Mouse (Mus musculus) gastrocnemius, postnatal 36 days (tissue): ENCODE results near the gene Sgcg. TPM values are rescaled to one million over a fixed set of nuclear protein-coding genes. Genes with fewer than 3 reads are reported as not detected.
A peak's percentile ranks its signal among the peaks of the same experiment; 100 is the strongest.

Source experiments
- DNase-seq, 2 experiments: peaks; one replicate each; pipeline ENCODE4 v3.0.0; 2022
- intact Hi-C: fragments of 180-260 bp; cut with DNase I; formaldehyde crosslinking; loops from one replicate; pipeline ENCODE4 v1.15.1; 2025
- long read RNA-seq, 2 experiments: library from polyadenylated mRNA; stranded (forward); transcript quantifications; one replicate each; pipeline ENCODE4 v2.0.0; 2021
- total RNA-seq, 2 experiments: library from RNA; stranded (reverse); gene quantifications; 2 replicates each; pipeline ENCODE4 v1.2.3; 2021

Gene Sgcg
- total RNA-seq, result 100 to 1,000 TPM; 107 to 128 TPM
- long read RNA-seq, experiment 1, transcript Sgcg-201 (8 exons, 3,515 nt), result major isoform, 131 of 188 reads
- long read RNA-seq, experiment 1, partial matches to known transcripts, result 15 of 188 reads
- long read RNA-seq, experiment 1, other reads (novel, unspliced or antisense), result 41 of 188 reads
- long read RNA-seq, experiment 2, transcript Sgcg-201 (8 exons, 3,515 nt), result major isoform, 172 of 233 reads
- long read RNA-seq, experiment 2, partial matches to known transcripts, result 7 of 233 reads
- long read RNA-seq, experiment 2, other reads (novel, unspliced or antisense), result 54 of 233 reads

DNA sequence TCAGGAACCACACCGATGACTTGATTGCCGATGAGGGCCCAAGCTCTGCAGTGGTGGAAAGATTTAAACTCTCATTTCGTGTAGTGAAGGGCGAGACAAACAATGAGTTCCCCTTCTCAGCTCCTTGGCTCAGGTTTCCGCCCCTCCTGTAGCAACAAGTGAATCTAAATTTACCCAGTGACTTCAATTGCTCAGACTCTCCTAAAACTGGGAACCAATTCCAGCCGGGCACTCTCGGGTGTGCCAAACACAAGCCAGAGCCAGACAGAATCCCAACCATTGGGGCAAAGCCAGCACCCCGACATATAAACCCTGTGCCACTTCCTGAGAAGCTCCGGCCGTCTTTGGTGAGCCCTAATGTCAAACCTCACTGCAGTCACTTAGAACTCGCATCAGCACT, at the start of gene Sgcg:
Sgcg (minus strand) TSS at position 139 of the 400 bp plus-strand sequence.
- intact Hi-C loops, result no loop called here

DNA sequence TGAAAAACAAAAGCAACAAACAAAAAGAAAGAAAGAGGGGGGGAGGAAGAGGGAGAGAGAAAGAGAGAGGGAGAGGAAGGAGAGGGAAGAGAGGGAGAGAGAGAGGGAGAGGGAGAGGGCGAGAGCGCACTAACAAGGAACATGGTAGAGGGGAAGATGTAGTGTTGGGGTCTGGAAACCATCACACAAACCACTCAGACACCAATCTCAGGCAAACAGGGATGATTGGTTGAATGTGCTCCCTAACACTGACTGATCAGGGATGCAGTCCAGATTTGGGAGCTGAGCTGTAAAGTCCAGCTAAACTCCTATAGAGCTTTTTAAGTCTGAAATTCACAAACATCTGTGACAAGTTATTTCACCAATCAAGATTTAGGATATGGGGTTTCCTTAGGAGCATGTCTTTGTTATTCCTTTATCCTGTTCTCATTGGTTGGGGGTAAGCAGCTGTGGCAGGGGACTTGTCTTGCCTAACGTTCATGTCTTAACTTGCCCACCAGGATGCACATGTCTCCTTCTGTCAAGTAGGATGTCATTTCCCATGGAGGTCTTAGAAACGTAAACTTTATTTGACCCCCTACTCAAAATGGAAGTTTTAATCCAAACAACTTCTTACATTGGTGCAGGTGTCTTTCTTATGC, 45.8 kb upstream of the Sgcg start:
- intact Hi-C loops, result no loop called here
- no peak for DNase-seq

More for the DNA sequence above, at the start of gene Sgcg:
- DNase-seq, result peak; percentile 66 to 76

- intact Hi-C loops, result no loop called here
- DNase-seq, result no peak
Measured at GRCm38 (mm10) chr14:61302428-61302827, 44.1 kb upstream of the Sgcg start.

DNA sequence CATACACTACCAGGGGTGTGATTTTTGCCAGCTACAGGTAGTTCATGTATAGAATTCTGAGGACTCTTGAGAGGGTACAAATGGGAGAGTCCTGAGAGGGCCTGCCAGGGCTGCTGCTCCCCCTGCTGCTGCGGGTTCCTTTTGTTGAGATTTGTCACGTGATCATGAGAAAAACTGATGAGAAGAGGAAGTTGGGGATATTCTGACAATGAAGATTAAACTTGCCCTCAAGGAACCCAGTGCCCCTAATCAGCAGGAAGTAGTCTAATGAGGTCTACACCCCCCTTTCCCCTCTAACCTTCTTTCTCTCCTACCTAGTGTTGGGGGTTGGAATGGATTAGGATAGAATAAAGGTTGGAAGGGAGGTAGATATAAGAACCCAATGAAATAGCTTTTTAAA, 43.0 kb upstream of the Sgcg start:
- DNase-seq, result no peak
- intact Hi-C loops, result no loop called here

DNA sequence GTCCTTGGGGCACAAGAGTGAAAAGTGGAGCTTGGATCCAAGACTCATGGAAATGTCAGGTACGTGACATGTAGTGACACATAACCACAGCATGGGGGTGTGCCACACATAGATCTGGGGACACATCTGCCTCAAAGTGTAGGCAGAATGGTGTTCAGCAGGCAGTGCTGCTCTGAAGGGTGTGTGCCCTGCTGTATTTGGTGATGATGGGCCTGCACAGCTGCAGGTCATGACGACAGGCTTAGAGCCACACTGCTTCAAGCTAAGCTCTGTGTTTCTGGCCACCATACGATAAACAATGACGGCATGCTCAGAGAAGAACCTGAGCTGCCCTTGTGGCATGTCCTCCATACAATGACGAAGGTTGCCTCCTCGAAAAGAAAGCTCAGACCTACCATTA, 41.5 kb upstream of the Sgcg start:
- intact Hi-C loops, result no loop called here
- DNase-seq, result no peak

DNA sequence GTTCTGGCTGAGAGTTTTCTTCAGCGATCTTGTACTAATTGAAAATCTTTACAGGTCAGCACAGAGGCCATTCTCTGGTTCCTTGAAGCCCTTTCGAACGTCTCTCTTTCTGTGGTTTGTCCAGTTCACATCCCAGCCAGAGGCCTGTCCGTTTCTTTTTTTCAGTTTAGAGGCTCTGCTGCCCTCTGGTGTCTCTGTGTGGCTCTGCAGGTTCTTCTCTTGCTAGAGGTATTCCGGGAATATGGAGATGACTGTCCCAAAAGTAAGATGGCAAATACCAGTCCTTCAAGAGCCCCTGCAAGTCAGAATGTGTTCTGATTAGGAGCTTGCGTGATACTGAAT, 36.4 kb upstream of the Sgcg start:
- intact Hi-C loops, result loop anchor here (1.0 to 5.0 kb wide), 2 partner anchors 52 to 497 kb away; no protein-coding TSS in a partner anchor
- peak in 1 of 2 experiments; percentile 26 for DNase-seq

- DNase-seq, result peak; percentile 43 to 47
- intact Hi-C loops, result loop anchor here (1.0 to 5.0 kb wide), 3 partner anchors 37 to 497 kb away; no protein-coding TSS in a partner anchor
Measured at GRCm38 (mm10) chr14:61293884-61294737, 35.8 kb upstream of the Sgcg start.

GRCm38 (mm10) chr14:61290664-61291063, 32.4 kb upstream of the Sgcg start:
- no peak for DNase-seq
- intact Hi-C loops, result loop anchor here (5.0 kb wide), 1 partner anchor 493 kb away; no protein-coding TSS in a partner anchor

DNA sequence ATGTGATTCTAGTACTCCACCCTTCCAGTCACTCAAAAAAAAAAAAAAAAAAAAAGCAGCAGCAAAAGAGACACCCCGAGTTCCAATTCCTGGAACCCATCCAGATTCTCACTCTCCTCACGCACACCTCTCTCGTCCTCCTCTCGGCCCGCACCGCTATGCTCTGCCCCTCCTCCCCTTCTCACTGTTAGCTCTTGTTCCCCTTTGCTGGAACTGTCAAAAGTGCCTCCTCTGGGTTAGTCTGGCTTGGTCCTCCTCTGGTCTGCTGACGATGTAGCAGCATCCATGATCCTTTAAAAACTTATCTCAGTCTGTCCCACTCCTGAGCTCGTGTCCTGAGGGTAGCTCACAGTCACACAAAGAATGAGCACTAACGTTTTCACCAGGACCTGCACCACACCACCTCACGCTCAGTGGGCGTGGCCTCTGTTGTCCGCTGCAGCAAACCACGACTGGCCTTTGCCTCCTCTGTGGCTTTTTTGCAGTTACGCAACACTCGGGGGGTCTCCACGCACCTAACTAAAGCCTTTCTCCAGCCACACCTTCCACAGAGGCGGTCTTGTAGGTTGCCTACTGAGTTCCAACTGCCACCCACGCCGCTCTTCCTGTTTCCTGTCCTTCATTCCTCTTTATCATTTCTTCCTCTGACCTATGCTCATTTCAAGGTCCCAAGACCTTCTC, 30.5 kb upstream of the Sgcg start:
- intact Hi-C loops, result no loop called here
- DNase-seq, result no peak

DNA sequence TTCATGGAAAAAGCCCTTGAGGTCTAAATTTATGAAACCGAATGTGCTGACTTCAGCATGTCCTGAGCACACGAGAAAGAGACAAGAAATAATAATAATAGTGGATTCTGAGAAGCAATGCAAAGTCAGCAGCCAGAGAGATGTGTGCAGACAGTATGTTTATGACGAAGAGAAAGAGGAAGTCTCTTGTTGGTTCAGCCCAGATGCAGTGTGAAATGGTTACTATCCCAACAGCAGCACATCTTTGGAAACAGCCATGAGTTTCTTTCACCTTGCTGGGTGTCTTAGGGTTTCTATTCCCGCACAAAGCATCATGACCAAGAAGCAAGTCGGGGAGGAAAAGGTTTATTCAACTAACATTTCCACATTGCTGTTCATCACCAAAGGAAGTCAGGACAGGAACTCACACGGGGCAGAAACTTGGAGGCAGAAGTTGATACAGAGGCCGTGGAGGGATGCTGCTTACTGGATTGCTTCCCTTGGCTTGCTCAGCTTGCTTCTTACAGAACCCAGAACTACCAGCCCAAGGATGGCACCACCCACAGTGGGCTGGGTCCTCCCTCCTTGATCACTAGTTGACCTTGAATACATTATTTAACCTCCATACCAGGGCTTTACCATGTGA, 20.5 kb upstream of the Sgcg start:
- DNase-seq, result no peak
- intact Hi-C loops, result no loop called here

- DNase-seq, result peak in 1 of 2 experiments; percentile 21
- intact Hi-C loops, result no loop called here
Measured at GRCm38 (mm10) chr14:61277285-61277684, 19.0 kb upstream of the Sgcg start.

- no peak for DNase-seq
- intact Hi-C loops, result no loop called here
Measured at GRCm38 (mm10) chr14:61274414-61275198, 16.3 kb upstream of the Sgcg start.

GRCm38 (mm10) chr14:61267908-61268475, 9.7 kb upstream of the Sgcg start:
- intact Hi-C loops, result no loop called here

DNA sequence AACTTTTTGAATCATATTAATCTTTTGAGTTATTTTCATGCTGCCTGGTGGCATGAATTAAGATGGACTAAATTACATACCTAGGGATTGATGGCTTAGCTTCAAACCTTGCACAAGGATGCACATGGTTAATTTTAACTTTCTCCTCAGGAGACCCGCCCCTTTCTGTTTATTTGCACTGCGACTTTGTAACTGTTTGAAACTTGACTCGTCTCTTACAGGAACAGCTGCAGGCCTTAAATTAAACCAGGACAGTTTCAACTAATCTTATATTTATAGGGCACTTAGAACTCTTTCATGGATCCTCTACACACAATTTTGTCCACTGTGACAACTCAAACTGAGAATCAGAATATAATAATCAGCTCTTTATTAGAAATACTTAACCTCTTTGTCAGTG, 794 bp upstream of the Sgcg start:
- intact Hi-C loops, result no loop called here

More at GRCm38 (mm10) chr14:61267908-61268475, 9.7 kb upstream of the Sgcg start:
- DNase-seq, result no peak

GRCm38 (mm10) chr14:61252596-61253388, 5.5 kb downstream of the Sgcg start:
- no peak for DNase-seq
- intact Hi-C loops, result no loop called here

More for the DNA sequence above, 794 bp upstream of the Sgcg start:
- no peak for DNase-seq

- DNase-seq, result no peak
- intact Hi-C loops, result no loop called here
Measured at GRCm38 (mm10) chr14:61246444-61246843, 11.8 kb downstream of the Sgcg start.

DNA sequence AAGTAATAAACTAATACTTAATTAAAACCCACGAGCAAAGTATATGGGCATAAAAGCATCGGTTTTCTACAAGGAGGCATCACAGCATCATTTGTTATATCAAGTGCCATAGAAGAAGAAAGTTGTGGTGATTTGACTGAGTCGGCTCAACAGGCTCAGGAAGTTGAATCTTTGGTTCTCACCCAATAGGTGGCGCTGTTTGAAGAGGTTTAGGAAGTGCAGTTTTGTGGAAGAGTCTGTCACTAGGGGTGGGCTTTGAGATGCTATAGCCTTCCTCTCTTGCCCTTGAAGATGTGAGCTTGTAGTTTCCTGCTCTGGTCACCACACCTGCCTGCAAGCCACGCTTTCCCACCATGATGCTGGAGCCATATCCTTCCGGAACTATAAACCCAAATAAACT, 15.7 kb downstream of the Sgcg start:
- intact Hi-C loops, result loop anchor here (1.0 kb wide), 1 partner anchor 52 kb away; no protein-coding TSS in a partner anchor
- no peak for DNase-seq

GRCm38 (mm10) chr14:61238751-61239150, 19.5 kb downstream of the Sgcg start:
- intact Hi-C loops, result no loop called here

More at GRCm38 (mm10) chr14:61238751-61239150, 19.5 kb downstream of the Sgcg start:
- no peak for DNase-seq
